Mouse (Mus musculus) erythroblast, embryonic 14.5 days (primary cell): ENCODE measurements around the gene Gm21976. TPM values are rescaled to one million over a fixed set of nuclear protein-coding genes. Genes with fewer than 3 reads are reported as not detected.

Source experiments
- H3K27me3 ChIP-seq: 2 replicates; pipeline ENCODE4 v1.6.1; 2012; ENCODE audit warnings: inconsistent platforms; ENCODE audit not compliant: control insufficient read depth
- H3K36me3 ChIP-seq: 2 replicates; pipeline ENCODE4 v1.6.1; 2012; ENCODE audit warnings: mild to moderate bottlenecking, inconsistent platforms; ENCODE audit not compliant: control insufficient read depth
- H3K4me1 ChIP-seq: 2 replicates; pipeline ENCODE4 v1.6.1; 2012; ENCODE audit warnings: inconsistent platforms; ENCODE audit not compliant: control insufficient read depth
- H3K4me3 ChIP-seq: replicated peaks from 2 replicates; pipeline ENCODE3; 2012; ENCODE audit warnings: moderate library complexity, mild to moderate bottlenecking, inconsistent platforms
- H3K9me3 ChIP-seq: 2 replicates; pipeline ENCODE4 v1.6.1; 2012; ENCODE audit warnings: low read length, inconsistent platforms, mixed read lengths; ENCODE audit not compliant: control insufficient read depth
- GATA1 ChIP-seq: IDR thresholded peaks from 2 replicates; pipeline ENCODE4 v1.6.1; 2012; ENCODE audit warnings: low read length, inconsistent platforms, mixed read lengths
- TAL1 ChIP-seq: IDR thresholded peaks from 3 replicates; pipeline ENCODE4 v1.6.1; 2012; ENCODE audit warnings: low read length, inconsistent platforms, mixed read lengths
- polyA plus RNA-seq: library from polyadenylated mRNA; stranded (reverse); fragments of >175 nt; gene quantifications from 2 replicates; pipeline ENCODE4 v1.2.3, GENCODE M21; 2012

The Gm21976 gene
- polyA plus RNA-seq, 1 experiment: not detected

DNA sequence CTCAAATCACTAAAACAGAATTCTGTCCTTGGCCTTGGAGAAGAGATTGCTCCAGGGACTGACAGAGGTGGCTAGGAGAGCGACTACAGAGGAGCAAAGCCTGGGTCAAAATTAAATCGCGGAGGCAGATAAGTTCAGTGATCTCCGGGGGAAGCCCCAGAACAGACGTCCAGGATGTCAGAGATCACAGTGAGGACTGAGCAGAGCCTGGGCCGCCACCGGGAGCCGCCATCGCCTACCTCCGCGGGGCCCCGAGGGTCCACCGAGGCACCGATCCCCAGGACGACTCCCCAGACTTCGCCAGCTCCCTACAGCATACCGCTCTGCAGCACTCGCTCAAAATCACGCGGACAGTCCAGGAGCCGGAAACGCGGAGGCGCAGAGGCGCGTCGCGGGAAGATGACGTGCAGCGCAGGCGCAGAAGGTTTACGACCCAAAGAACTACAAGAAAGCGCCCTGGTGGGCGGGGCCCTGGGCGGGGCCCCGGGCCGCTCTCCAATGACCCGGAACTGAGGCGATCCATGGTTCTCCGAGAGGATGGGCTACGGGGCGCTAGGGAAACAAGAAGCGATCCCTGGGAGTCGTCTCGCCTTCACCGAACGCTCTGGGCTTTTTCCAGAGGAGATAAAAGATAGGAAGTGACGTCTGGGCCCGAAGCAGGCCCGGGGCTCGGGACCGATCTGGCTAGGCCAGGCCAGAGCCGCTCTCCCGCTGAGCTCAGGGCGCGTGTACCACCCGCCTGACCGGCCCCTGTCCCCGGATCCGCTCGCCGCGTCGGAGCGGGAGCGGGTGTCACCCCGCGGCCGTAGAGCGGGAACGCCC is 16.8 kb upstream of the Gm21976 start, which contains the start of the genes Utp15 and Ankra2:
Utp15 (minus strand) TSS at position 406 of the 822 bp plus-strand sequence.
Ankra2 (plus strand) TSS at position 439 of the 822 bp plus-strand sequence.
- H3K9me3 ChIP-seq: no peaks in the 10 kb centered on the region
- H3K4me3 ChIP-seq: peak within 1 kb of the TSS; percentile 98
- peaks cover 33% of the 10 kb centered on the region for H3K4me1 ChIP-seq
- H3K36me3 ChIP-seq: peaks cover 35% of the 10 kb centered on the region
- no peaks in the 10 kb centered on the region for H3K27me3 ChIP-seq
- no peak for TF ChIP-seq GATA1
- TF ChIP-seq TAL1: no peak

- Histone ChIP-seq H3K27me3 (no peaks in the 10 kb centered on the region), H3K36me3 (peaks cover 34% of the 10 kb centered on the region), H3K9me3 (no peaks in the 10 kb centered on the region), H3K4me3 (peak overlapping the region; percentile 98), H3K4me1 (peaks cover 33% of the 10 kb centered on the region)
- no peak for TF ChIP-seq TAL1
- TF ChIP-seq GATA1: peak; percentile 52; the same call in 1 of the 2 replicates
Measured at GRCm38 (mm10) chr13:98263458-98263987, 16.2 kb upstream of the Gm21976 start.

- peaks cover 32% of the 10 kb centered on the region for H3K36me3 ChIP-seq
Measured at GRCm38 (mm10) chr13:98264111-98264510, 15.6 kb upstream of the Gm21976 start.

GRCm38 (mm10) chr13:98274023-98274422 is 5.7 kb upstream of the Gm21976 start:
- peaks cover 53% of the 10 kb centered on the region for H3K36me3 ChIP-seq
- TF ChIP-seq GATA1: no peak
- no peak for TF ChIP-seq TAL1
- no peaks in the 10 kb centered on the region for H3K9me3 ChIP-seq
- H3K4me3 ChIP-seq: no peak overlapping the region
- peaks cover 12% of the 10 kb centered on the region for H3K4me1 ChIP-seq
- no peaks in the 10 kb centered on the region for H3K27me3 ChIP-seq

More at GRCm38 (mm10) chr13:98264111-98264510, 15.6 kb upstream of the Gm21976 start:
- H3K4me3 ChIP-seq: peak overlapping the region; percentile 98
- H3K27me3 ChIP-seq: no peaks in the 10 kb centered on the region
- peaks cover 33% of the 10 kb centered on the region for H3K4me1 ChIP-seq
- no peaks in the 10 kb centered on the region for H3K9me3 ChIP-seq
- TF ChIP-seq GATA1 (no peak), TAL1 (no peak)

DNA sequence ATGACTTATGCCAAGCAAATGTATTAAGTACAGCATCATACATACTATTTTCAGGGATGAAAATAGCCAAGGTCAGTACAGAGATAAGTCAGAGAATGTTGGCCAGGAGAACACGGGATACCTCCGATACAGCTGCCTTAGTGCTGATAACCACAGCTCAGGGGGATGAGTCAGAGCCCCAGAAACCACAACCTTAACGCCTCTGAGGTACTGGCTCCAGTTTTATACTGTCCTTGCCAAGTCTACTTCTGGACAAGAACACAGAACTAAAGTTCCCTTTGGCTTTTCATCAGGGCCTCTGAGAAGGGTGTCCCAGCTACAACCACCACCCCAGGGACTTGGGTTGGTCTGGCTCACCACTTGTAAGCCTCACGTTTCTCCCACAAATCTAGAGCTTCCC is 4.0 kb upstream of the Gm21976 start:
- TF ChIP-seq GATA1 (no peak), TAL1 (no peak)
- Histone ChIP-seq H3K27me3 (no peaks in the 10 kb centered on the region), H3K4me3 (no peak overlapping the region), H3K36me3 (peaks cover 47% of the 10 kb centered on the region), H3K4me1 (peaks cover 12% of the 10 kb centered on the region), H3K9me3 (no peaks in the 10 kb centered on the region)

- Histone ChIP-seq H3K27me3 (no peaks in the 10 kb centered on the region), H3K9me3 (no peaks in the 10 kb centered on the region), H3K4me1 (peaks cover 12% of the 10 kb centered on the region), H3K36me3 (peaks cover 41% of the 10 kb centered on the region), H3K4me3 (no peak overlapping the region)
- no peak for TF ChIP-seq GATA1
- no peak for TF ChIP-seq TAL1
Measured at GRCm38 (mm10) chr13:98276253-98276652, 3.4 kb upstream of the Gm21976 start.

- no peaks in the 10 kb centered on the region for H3K27me3 ChIP-seq
- TF ChIP-seq TAL1: no peak
- no peak for TF ChIP-seq GATA1
- H3K4me3 ChIP-seq: no peak overlapping the region
- H3K36me3 ChIP-seq: peaks cover 29% of the 10 kb centered on the region
- H3K4me1 ChIP-seq: peaks cover 12% of the 10 kb centered on the region
- H3K9me3 ChIP-seq: no peaks in the 10 kb centered on the region
Measured at GRCm38 (mm10) chr13:98277501-98277900, 2.2 kb upstream of the Gm21976 start.

GRCm38 (mm10) chr13:98280990-98281650 is 1.4 kb downstream of the Gm21976 start:
- H3K4me1 ChIP-seq: peaks cover 3% of the 10 kb centered on the region
- no peak overlapping the region for H3K4me3 ChIP-seq
- no peaks in the 10 kb centered on the region for H3K9me3 ChIP-seq
- no peak for TF ChIP-seq GATA1
- no peak for TF ChIP-seq TAL1
- H3K36me3 ChIP-seq: 0 out of 2 replicates have a peak, but pooled peaks cover 2% of the 10 kb centered on the region
- H3K27me3 ChIP-seq: no peaks in the 10 kb centered on the region

DNA sequence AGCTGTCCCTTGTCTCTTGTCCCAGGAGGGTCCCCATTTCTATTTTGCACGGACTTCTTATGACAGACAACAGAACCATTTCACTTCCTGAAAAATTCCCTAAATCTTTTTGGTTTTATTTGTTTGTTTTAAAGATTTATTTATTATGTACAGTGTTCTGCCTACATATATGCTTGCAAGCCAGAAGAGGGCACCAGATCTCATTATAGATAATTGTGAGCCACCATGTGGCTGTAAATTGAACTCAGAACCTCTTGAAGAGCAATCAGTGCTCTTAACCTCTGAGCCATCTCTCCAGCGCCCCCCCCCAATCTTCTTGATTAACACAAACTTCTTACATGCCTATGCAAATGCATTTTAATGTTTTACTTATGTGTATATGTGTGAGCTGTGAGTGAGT is 11.0 kb downstream of the Gm21976 start:
- Histone ChIP-seq H3K4me1 (no peaks in the 10 kb centered on the region), H3K36me3 (no peaks in the 10 kb centered on the region), H3K27me3 (peaks cover 4% of the 10 kb centered on the region; the same call in 1 of the 2 replicates), H3K9me3 (peaks cover 6% of the 10 kb centered on the region), H3K4me3 (no peak overlapping the region)
- no peak for TF ChIP-seq TAL1
- TF ChIP-seq GATA1: no peak
